Mouse (Mus musculus) midbrain, embryonic 11.5 days (tissue): Measurements from ENCODE around the gene Sec14l3. TPM values are rescaled to one million over a fixed set of nuclear protein-coding genes. Genes with fewer than 3 reads are reported as not detected.

ENCODE experiments used
- ATAC-seq: fragments of 200-750 bp; cut with Nextera tagmentation; 2 replicates; pipeline ENCODE4 v1.8.0; 2017; ENCODE audit warnings: moderate TSS enrichment, moderate library complexity; ENCODE audit not compliant: low FRiP score
- DNase-seq: peaks from one replicate; pipeline ENCODE4 v3.0.0; 2015; ENCODE audit warnings: low spot score; ENCODE audit errors: missing footprints
- H3K27ac ChIP-seq: fragments of 300-500 bp; sonication (generic); 2 replicates; pipeline ENCODE4 v1.5.1; 2014; ENCODE audit warnings: low read depth, low read length
- H3K27me3 ChIP-seq: fragments of 300-500 bp; sonication (generic); 2 replicates; pipeline ENCODE4 v1.6.1; 2014; ENCODE audit warnings: mild to moderate bottlenecking, low read length, moderate library complexity, mixed read lengths; ENCODE audit not compliant: control insufficient read depth, insufficient read depth
- H3K36me3 ChIP-seq: fragments of 300-500 bp; sonication (generic); 2 replicates; pipeline ENCODE4 v1.6.1; 2014; ENCODE audit warnings: mild to moderate bottlenecking, low read length, moderate library complexity, mixed read lengths; ENCODE audit not compliant: control insufficient read depth, insufficient read depth
- H3K4me1 ChIP-seq: fragments of 300-500 bp; sonication (generic); 2 replicates; pipeline ENCODE4 v1.6.1; 2014; ENCODE audit warnings: low read length; ENCODE audit not compliant: control insufficient read depth, insufficient read depth
- H3K4me2 ChIP-seq: fragments of 300-500 bp; sonication (generic); 2 replicates; pipeline ENCODE4 v1.6.1; 2014; ENCODE audit warnings: mild to moderate bottlenecking, moderate library complexity
- H3K4me3 ChIP-seq: fragments of 300-500 bp; sonication (generic); 2 replicates; pipeline ENCODE4 v1.5.1; 2014; ENCODE audit warnings: low read depth, low read length
- H3K9ac ChIP-seq: fragments of 300-500 bp; sonication (generic); 2 replicates; pipeline ENCODE4 v1.6.1; 2014; ENCODE audit warnings: low read length
- H3K9me3 ChIP-seq: fragments of 300-500 bp; sonication (generic); 2 replicates; pipeline ENCODE4 v1.6.1; 2016; ENCODE audit warnings: low read length; ENCODE audit not compliant: control insufficient read depth
- WGBS: fragments of 180-500 bp; shearing (Covaris S2); extraction: QIAGEN DNeasy Blood & Tissue Kit; methylation state at CpG from one replicate; pipeline ENCODE4 v1.1.7; 2014; 5-methylcytosine and 5-hydroxymethylcytosine counted together
- polyA plus RNA-seq: library from polyadenylated mRNA; unstranded; fragments of >200 nt; fragmentation: Nextera tagmentation; extraction: Ambion mirVana; gene quantifications from 2 replicates; pipeline ENCODE4 v1.2.1, GENCODE M21; 2014

Gene Sec14l3
- polyA plus RNA-seq, 1 experiment from 2014 or later: not detected

DNA sequence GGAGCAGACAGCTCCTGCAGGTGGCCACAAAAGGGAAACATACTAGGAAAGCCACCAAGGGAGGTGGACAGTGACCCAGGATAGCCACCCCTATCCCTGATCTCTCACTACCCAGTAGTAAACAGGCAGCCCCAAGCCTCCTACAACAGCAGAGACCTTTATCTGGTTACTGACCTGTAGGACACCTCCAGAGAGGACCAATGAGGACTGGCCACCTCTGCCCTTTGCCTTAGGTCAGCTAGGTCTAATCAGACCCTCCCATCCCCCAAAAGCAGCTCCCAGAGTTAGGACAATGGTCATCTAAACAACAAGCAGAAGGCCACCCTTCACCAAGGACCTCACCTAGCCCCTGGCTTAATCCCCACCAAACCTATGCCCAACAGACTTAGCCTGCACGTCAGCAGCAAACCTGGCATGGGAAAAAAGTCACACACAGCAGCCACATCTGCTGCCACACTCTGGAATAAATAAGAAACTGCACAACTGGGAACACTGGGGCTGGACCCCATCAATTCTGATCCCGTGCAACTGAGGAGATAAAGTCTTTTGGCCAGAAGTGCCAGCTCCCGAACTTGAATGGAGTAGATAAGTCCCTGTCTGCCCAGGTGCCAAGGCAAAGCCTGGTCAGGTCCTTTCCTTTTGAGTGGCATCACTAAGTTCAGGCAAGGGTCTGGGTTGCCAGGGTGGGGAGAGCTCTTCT lies 52.9 kb downstream of the Sec14l3 start:
- peak overlapping the region; percentile 56 for H3K4me3 ChIP-seq
- no peak overlapping the region for H3K27ac ChIP-seq
- no peak for DNase-seq
- no peak overlapping the region; the same call in none of the 2 replicates for H3K9ac ChIP-seq
- 35% methylated on average over 3 of the region's 3 CpGs for WGBS
- 0 out of 2 replicates have a peak, but pooled peaks cover 2% of the 10 kb centered on the region for H3K27me3 ChIP-seq
- ATAC-seq: no peak
- H3K4me2 ChIP-seq: peak overlapping the region; percentile 97
- no peaks in the 10 kb centered on the region for H3K4me1 ChIP-seq
- H3K36me3 ChIP-seq: no peaks in the 10 kb centered on the region
- no peaks in the 10 kb centered on the region for H3K9me3 ChIP-seq

DNA sequence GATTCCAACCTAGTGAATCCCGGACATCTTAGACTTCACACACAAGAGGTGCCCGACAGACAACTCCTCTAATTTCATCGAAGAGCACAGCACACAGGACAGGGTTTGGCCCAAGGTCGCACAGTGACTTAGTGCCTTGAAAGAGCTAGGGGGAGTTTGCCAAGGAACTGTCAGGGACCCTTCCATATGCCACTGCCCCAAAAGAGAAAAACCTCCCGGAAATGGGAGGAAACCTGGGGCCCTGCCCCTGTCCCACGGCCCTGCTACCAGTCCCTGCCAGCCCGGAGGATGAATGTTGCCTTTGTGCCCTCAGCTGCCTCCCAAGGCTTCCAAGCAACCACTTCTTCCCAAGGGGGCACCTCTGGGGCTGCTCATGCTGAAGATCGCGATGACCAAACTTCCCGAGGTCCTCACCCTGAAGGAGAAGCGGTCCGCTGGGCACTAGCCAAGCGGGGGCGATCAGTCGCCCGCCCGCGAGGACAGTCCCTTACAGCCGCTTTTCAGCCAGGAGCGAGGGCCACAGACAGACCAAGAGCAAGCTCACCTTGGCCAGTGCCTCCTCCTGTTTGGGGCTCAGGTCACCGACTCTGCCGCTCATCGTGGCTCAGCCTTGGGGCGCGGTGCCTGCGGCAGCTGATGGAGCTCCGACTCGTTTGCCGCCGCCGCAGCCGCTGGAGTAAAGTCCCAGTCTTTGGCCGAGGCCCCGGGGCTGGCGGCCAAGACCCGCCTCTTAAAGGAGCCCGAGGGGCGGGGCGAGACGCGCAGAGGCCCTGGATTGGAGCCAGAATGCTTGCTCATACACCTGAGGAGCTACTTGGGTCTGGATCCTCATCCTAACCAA lies 53.7 kb downstream of the Sec14l3 start:
- peak overlapping the region; percentile 97 for H3K4me2 ChIP-seq
- 0 out of 2 replicates have a peak, but pooled peaks cover 2% of the 10 kb centered on the region for H3K27me3 ChIP-seq
- H3K4me3 ChIP-seq: peak overlapping the region; percentile 56
- no peak overlapping the region for H3K27ac ChIP-seq
- peak; percentile 97 for DNase-seq
- no peaks in the 10 kb centered on the region for H3K9me3 ChIP-seq
- ATAC-seq: peak; percentile 77
- H3K9ac ChIP-seq: peak overlapping the region; percentile 76
- no peaks in the 10 kb centered on the region for H3K36me3 ChIP-seq
- 3% methylated on average over 41 of the region's 41 CpGs for WGBS
- H3K4me1 ChIP-seq: no peaks in the 10 kb centered on the region

GRCm38 (mm10) chr11:4119635-4120034 lies 55.0 kb downstream of the Sec14l3 start:
- WGBS: 83% methylated on average over 5 of the region's 5 CpGs
- 0 out of 2 replicates have a peak, but pooled peaks cover 2% of the 10 kb centered on the region for H3K27me3 ChIP-seq

DNA sequence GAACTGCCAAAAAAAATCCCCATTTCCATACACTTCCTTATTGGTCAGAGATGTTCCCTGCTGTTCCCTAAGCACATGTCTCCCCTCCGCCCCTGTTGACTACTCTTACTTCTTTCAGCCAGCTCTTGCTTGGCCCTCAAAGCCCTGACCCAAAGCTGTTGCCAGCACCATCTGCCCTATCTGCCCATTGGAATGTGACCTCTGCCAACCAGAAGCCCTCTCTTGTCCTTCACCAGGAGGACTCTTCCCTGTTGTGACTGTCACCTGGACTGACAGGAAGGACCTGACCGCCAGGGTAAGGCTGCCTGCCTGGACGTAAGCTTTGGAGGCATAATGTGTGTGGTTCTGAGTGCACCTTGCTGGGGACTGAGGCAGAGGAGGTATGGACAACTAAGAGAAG lies 57.0 kb downstream of the Sec14l3 start:
- ATAC-seq (no peak), DNase-seq (no peak)
- no peak overlapping the region for H3K4me3 ChIP-seq
- 0 out of 2 replicates have a peak, but pooled peaks cover 2% of the 10 kb centered on the region for H3K27me3 ChIP-seq
- H3K4me1 ChIP-seq: no peaks in the 10 kb centered on the region
- H3K9me3 ChIP-seq: peaks cover 3% of the 10 kb centered on the region; the same call in 1 of the 2 replicates
- 76% methylated on average over 3 of the region's 3 CpGs for WGBS
- H3K36me3 ChIP-seq: no peaks in the 10 kb centered on the region
- no peak overlapping the region for H3K4me2 ChIP-seq
- no peak overlapping the region for H3K27ac ChIP-seq
- no peak overlapping the region for H3K9ac ChIP-seq

More at GRCm38 (mm10) chr11:4119635-4120034, 55.0 kb downstream of the Sec14l3 start:
- no peak overlapping the region for H3K4me3 ChIP-seq
- DNase-seq: no peak
- no peak overlapping the region for H3K9ac ChIP-seq
- no peak overlapping the region for H3K27ac ChIP-seq
- no peaks in the 10 kb centered on the region for H3K36me3 ChIP-seq
- no peak for ATAC-seq
- H3K9me3 ChIP-seq: no peaks in the 10 kb centered on the region
- H3K4me2 ChIP-seq: no peak overlapping the region
- H3K4me1 ChIP-seq: no peaks in the 10 kb centered on the region

DNA sequence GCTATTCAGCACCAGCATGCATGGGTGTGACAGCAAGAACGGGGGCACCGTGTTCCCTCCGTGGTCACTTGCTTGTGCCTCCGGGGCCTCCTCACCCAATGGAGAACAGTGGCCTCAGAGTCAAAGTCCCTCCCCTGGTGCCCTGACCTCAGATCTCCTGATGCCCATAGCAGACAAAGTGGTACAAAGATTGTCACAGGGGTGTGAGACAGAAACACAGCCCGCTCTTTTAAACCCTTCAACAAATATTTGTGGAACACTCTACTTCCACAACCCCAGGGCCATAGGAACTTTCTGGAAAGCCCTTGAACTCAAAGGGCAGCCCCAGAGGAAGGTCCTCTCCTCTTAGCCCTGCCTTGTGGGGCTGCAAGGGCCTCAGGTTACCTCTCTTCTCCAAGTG lies 57.6 kb downstream of the Sec14l3 start:
- 0 out of 2 replicates have a peak, but pooled peaks cover 2% of the 10 kb centered on the region for H3K27me3 ChIP-seq
- WGBS: 82% methylated on average over 5 of the region's 5 CpGs
- no peaks in the 10 kb centered on the region for H3K36me3 ChIP-seq
- H3K4me1 ChIP-seq: no peaks in the 10 kb centered on the region
- DNase-seq (no peak), ATAC-seq (no peak)
- H3K4me3 ChIP-seq: no peak overlapping the region
- H3K27ac ChIP-seq: no peak overlapping the region
- H3K4me2 ChIP-seq: no peak overlapping the region
- no peak overlapping the region for H3K9ac ChIP-seq
- H3K9me3 ChIP-seq: peaks cover 3% of the 10 kb centered on the region; the same call in 1 of the 2 replicates

GRCm38 (mm10) chr11:4122742-4123579 lies 58.3 kb downstream of the Sec14l3 start, which contains the start of gene Sec14l2:
TSS of gene Sec14l2 (minus strand) at chr11:4123415.
- Histone ChIP-seq H3K9me3 (peaks cover 3% of the 10 kb centered on the region; the same call in 1 of the 2 replicates), H3K27ac (no peak within 1 kb of the TSS), H3K36me3 (no peaks in the 10 kb centered on the region), H3K4me2 (no peak within 1 kb of the TSS), H3K9ac (no peak within 1 kb of the TSS), H3K4me3 (no peak within 1 kb of the TSS), H3K4me1 (no peaks in the 10 kb centered on the region), H3K27me3 (0 out of 2 replicates have a peak, but pooled peaks cover under 1% of the 10 kb centered on the region)
- DNase-seq (no peak), ATAC-seq (no peak)
- 71% methylated on average over 10 of the region's 10 CpGs for WGBS

- DNase-seq: no peak
- H3K4me2 ChIP-seq: no peak overlapping the region
- H3K9me3 ChIP-seq: peaks cover 3% of the 10 kb centered on the region; the same call in 1 of the 2 replicates
- no peaks in the 10 kb centered on the region for H3K4me1 ChIP-seq
- H3K9ac ChIP-seq: no peak overlapping the region
- no peak overlapping the region for H3K27ac ChIP-seq
- no peaks in the 10 kb centered on the region for H3K36me3 ChIP-seq
- H3K27me3 ChIP-seq: no peaks in the 10 kb centered on the region
- 64% methylated on average over 5 of the region's 5 CpGs for WGBS
- H3K4me3 ChIP-seq: no peak overlapping the region
- no peak for ATAC-seq
Observed at GRCm38 (mm10) chr11:4123922-4124321, 59.3 kb downstream of the Sec14l3 start.

GRCm38 (mm10) chr11:4127059-4127458 lies 62.4 kb downstream of the Sec14l3 start:
- 94% methylated on average over 1 of the region's 1 CpGs for WGBS
- ATAC-seq: no peak

More at GRCm38 (mm10) chr11:4127059-4127458, 62.4 kb downstream of the Sec14l3 start:
- Histone ChIP-seq H3K36me3 (no peaks in the 10 kb centered on the region), H3K27ac (no peak overlapping the region), H3K4me3 (no peak overlapping the region), H3K27me3 (no peaks in the 10 kb centered on the region), H3K4me1 (peaks cover 2% of the 10 kb centered on the region; the same call in 1 of the 2 replicates), H3K9me3 (peaks cover 3% of the 10 kb centered on the region; the same call in 1 of the 2 replicates), H3K4me2 (no peak overlapping the region), H3K9ac (no peak overlapping the region)
- DNase-seq: no peak
